Mouse (Mus musculus) thymus, adult 2 months (tissue): Measurements from ENCODE around the gene Dnajb4.

ENCODE experiments used
- CTCF ChIP-seq: fragments of 200-500 bp; IDR thresholded peaks from 2 replicates; pipeline ENCODE4 v1.5.1; 2012; ENCODE audit warnings: mild to moderate bottlenecking, control low read depth, low read length, moderate library complexity, borderline replicate concordance; ENCODE audit not compliant: control insufficient read depth, poor library complexity, insufficient read depth; ENCODE audit errors: extremely low read depth
- POLR2A ChIP-seq: fragments of 200-500 bp; IDR thresholded peaks from 2 replicates; pipeline ENCODE4 v1.6.1; 2012; ENCODE audit warnings: mild to moderate bottlenecking, low read length, control low read depth, moderate library complexity; ENCODE audit not compliant: control insufficient read depth, poor library complexity, insufficient read depth; ENCODE audit errors: extremely low read depth

DNA sequence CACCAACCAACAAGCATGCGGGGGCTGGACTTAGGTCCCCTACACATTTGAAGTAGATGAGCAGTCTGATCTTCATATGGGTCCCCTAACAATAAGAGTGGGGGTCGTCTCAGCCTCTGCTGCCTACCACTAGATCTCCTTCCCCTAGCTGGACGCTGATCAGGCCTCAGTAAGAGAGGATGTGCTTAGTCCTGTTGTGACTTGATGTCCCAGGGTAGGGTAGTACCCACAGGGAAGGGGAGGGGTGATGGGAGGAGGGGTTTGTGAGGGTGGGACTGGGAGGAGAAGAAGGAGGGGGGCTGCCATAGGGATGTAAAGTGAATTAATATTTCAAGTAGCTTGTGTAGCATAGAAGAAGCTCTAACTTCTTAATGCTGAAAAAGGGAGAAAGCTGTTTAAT lies 11.0 kb downstream of the Dnajb4 start:
- TF ChIP-seq CTCF = no peak
- no peak for TF ChIP-seq POLR2A
